Mouse (Mus musculus): ENCODE results near the gene Foxp1. TPM values are rescaled to one million over a fixed set of nuclear protein-coding genes. Genes with fewer than 3 reads are reported as not detected.
A peak's percentile ranks its signal among the peaks of the same experiment; 100 is the strongest.

Gene Foxp1
- 100 to 1,000 TPM; 132 to 157 TPM for total RNA-seq (2021)

DNA sequence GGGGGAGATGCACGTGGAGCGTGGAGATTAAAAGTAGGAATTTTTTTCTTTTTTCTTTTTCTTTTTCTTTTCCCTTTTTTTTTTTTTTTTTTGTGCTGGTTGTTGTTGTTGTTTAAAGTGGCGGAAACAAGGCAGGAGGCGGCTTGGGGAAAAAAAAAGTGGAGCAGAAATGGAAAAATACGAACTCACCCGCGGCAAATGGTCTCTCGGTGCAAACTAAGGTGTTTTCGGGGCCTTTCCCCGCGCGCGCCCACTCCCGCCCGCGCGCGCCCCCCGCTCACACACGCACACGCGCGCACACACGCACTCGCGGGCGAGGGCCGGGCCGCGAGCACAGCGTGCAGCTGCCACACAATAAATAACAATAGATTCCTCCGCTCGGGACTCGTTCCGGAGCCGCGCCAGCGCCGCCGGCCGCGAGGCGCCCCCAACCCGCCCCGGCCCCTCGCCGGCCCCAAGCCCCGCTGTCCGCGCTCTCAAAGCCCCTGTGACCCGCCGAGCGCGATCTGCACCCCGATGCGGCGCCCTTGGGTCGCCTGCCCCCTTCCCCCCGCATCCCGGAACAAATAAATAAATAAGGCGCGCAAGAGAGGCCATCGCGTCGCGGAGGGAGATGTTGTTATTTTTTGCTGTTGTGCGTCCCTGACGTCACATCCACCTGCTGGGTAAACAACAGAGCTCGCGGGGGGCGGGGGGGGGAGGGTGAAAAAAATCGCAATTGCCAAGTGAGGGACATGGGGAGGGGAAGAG lies at the start of gene Foxp1:
TSS of gene Foxp1 (minus strand) at position 363 of the 750 bp plus-strand sequence.
- intact Hi-C loops (cut with DNase I), result loop anchor here (2.0 to 5.0 kb wide), 7 partner anchors 38 to 1415 kb away; no protein-coding TSS in a partner anchor

DNA sequence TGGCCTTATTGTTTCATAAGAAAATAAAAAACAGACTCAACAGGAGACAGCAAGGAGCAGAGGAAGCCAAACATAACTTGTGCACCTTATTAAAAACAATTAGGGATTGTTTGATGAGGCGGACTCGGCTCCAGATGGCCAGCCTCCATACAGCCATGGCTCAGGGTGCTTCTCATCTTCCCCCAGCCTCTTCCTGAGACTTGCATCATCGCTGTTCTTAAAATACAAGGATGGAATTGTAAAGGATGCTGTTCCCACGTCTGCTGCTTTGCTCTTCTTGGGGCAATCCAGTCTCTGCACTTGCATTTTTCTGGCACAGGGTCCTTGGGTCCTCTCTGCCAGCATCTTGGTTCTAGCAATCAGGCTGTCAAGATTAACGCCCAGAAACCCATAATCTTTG lies 49.5 kb upstream of the Foxp1 start:
- peak in 1 of 2 experiments; percentile 66 for DNase-seq (ENCODE audit: low spot score in 2 of 2)
- intact Hi-C loops (cut with DNase I), result no loop called here

More for the DNA sequence above, at the start of gene Foxp1:
- DNase-seq (ENCODE audit: low spot score in 2 of 2), result peak; percentile 48 to 75

DNA sequence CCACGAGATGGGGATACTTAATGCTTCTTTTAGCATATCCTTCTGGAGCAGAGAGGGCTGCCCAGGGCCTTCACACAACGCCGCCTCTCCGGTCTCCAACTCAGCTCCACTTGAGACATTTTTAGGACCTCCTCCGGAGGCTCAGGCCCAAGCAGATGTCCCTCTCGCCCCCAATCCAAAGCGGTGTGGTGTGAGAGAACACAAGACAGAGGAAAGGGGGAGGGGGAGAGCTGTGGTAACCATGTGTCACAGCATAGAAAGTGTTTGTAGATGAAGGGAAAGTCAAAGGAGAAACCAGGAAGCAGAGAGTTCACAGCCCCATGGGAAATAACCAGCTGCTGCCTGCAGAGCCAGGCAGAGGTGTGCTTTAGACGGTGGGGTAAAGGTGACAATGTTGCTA lies 44.4 kb upstream of the Foxp1 start:
- intact Hi-C loops (cut with DNase I), result no loop called here
- DNase-seq (ENCODE audit: low spot score in 2 of 2), result peak; percentile 18 to 89

DNA sequence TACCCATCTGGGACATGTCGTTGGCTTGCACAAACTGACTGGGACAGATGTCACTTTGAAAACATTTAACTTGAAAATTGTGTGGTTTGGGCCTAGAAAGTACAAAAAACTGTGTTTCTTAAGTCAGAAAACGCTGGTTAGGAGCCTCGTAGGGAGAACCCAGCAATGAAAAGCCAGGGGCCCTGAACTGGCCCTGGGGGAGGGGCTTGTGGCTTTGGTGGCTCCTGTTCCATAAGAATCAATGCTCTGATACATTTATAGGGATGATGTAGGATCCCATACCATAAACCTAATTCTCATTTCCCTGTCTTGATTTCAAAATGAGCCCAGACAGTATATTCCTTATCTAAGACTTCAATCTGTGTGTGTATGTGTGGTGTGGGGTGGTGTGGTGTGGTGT lies 42.2 kb upstream of the Foxp1 start:
- no peak for DNase-seq (ENCODE audit: low spot score in 2 of 2)

DNA sequence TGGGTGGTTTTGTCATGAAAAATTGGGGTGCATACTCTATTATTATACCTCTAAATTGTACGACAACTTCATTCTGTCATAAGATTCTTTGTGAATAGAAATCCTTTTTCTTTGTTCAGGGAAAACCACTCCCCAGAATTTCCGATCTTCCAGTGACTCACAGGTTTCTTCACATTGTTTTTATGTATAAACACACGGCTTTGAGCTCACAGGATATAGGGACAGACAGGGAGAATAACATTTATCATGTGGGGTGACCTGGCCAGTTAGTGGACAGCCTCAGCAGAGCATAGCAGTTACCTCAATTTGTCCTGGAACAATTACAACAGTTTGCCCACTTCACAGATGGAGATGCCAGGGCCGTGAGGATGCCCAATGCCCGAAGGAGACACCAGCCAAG lies 34.4 kb upstream of the Foxp1 start:
- DNase-seq (ENCODE audit: low spot score in 2 of 2), result no peak
- intact Hi-C loops (cut with DNase I), result no loop called here

More for the DNA sequence above, 42.2 kb upstream of the Foxp1 start:
- intact Hi-C loops (cut with DNase I), result no loop called here

DNA sequence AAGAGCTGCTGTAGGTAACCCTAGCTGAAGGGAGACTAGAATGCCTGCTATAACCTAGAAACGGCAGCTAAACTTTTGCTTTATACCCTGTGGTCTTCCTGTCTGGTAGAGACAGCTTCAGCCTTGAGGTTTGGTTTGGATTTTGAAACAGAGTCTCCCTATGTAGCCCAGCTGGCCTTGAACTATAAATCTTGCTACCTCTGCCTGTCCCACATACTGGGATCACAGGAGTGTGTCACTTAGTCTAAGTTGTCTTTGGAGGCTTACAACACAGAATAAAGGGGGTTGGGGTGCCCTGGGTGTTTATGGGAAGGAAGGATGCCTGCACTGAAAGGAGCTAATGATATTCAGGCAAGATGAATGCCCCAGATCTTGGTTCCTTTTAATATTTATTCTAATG lies 30.3 kb upstream of the Foxp1 start:
- intact Hi-C loops (cut with DNase I), result no loop called here

DNA sequence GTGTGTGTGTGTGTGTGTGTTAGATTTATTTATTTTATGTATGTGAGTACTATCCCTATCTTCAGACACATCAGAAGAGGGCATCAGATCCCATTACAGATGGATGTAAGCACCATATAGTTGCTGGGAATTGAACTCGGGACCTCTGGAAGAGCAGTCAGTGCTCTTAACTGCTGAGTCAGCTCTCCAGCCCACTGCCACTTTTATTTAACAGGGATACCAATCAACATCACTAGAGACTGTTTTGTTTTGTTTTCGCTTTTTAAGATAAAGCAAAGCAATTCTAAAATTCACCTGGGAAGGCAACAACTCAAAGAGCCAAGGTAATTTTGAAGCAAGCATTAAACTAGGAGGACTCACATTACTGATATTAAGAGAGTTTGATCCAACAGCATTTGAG lies 23.9 kb upstream of the Foxp1 start:
- intact Hi-C loops (cut with DNase I), result no loop called here
- DNase-seq (ENCODE audit: low spot score in 2 of 2), result no peak

More for the DNA sequence above, 30.3 kb upstream of the Foxp1 start:
- DNase-seq (ENCODE audit: low spot score in 2 of 2), result no peak

DNA sequence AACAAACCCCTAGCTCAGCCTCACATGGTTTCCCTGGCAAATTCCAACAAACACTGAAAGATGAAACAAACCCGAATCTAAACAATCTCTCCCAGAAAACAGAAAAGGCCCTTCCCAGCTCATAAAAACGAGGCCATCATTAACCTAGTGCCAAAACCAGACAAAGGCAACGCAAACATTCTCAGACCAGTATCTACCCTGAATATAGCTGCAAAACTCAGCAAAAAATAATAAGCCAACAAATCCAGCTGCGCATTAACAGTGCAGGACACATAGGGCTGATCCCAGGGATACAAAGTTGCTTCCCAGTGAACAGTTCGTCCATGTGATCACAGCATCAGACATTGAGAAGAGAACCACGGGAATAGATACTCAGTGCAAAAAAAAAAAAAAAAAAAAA lies 22.9 kb upstream of the Foxp1 start:
- intact Hi-C loops (cut with DNase I), result no loop called here
- DNase-seq (ENCODE audit: low spot score in 2 of 2), result no peak

DNA sequence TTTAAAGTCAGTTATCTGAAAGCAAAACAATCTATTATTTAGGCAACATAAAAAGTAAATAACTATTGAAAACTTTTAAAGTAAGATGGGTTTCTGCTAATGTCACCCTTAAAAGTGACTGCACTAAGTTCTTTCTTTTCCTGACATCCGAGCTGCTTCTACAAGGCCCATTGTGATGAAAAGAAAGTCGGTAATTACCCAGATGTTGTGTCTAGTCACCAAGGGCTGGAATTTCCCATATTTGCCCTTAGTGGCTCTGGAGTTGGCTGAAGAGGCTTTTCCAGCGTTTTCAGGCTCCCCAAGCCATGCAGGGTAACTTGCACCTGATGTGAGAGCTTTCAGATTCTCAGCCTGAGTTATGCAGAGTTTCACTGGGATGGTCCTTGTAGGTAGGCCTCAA lies 18.6 kb upstream of the Foxp1 start:
- DNase-seq (ENCODE audit: low spot score in 2 of 2), result no peak
- intact Hi-C loops (cut with DNase I), result no loop called here

DNA sequence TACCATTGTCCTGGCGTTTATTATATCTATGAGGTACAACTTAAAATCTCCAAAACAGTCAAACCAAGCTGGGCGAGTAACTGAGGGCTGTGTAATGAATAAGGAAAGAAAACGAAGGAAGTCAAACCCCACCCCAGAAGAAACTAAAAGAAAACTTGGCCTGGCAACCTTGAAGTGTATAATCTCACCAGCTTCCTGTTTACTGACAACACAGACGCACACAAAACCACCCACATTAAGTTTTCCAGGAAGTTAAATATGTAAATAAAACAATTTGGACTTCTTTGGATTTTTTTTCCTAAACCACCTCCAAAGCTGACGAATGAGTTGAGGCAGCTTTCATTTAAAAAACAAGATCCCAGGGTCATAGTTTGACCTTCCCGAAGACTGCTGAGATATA lies 18.1 kb upstream of the Foxp1 start:
- DNase-seq (ENCODE audit: low spot score in 2 of 2), result no peak
- intact Hi-C loops (cut with DNase I), result no loop called here

DNA sequence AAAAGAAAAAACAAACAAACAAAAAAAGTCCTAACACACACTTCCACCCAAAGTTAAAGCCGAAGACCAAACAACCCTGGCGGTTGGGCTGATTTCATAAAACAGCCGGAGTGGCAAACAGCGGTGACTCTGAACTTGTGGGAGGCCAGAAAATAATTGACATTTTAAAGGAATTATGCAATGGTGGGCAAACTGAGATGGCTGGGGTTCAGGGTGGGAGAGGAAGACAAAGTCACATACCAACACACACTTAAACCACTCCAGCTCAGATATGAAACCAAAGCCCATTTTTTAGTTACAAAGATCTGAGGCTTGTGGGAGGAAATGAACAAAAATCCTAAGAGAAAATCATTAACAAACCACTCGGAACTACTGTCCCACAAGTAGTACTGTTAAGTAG lies 17.6 kb upstream of the Foxp1 start:
- intact Hi-C loops (cut with DNase I), result no loop called here
- no peak for DNase-seq (ENCODE audit: low spot score in 2 of 2)

DNA sequence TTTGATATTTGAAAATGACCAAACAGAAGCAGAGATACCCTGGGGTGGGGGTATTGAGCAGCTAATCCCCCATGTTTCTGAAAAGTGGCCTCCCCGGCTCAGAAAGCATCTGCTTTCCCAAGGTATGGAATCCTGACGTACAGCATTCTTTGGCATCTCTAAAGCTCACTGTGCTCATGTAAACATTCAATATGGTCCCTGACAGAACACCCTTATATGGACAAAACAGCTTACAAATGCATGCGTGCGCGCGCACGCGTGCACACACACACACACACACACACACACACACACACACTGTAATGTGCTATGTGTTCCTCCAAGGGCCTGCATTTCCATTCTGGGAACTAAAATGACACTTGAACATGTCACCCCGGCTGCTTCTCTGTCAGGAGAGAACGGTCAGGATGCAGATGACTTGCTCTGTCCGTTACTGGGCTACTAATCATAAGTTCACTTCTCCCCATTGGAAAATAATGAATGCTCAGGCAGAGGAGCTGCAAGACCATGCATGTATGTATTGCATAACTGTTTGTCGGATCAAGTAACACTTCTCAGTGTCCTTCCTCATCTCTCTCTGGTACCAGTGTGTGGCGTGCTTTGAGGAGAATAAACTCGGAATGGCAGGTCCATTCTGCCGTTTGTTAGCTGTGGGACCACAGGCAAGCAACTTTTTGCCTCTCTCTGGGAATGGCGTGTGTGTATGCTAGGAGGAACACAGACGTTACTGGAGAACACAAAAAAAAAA lies 15.8 kb upstream of the Foxp1 start:
- no peak for DNase-seq (ENCODE audit: low spot score in 2 of 2)
- intact Hi-C loops (cut with DNase I), result no loop called here

DNA sequence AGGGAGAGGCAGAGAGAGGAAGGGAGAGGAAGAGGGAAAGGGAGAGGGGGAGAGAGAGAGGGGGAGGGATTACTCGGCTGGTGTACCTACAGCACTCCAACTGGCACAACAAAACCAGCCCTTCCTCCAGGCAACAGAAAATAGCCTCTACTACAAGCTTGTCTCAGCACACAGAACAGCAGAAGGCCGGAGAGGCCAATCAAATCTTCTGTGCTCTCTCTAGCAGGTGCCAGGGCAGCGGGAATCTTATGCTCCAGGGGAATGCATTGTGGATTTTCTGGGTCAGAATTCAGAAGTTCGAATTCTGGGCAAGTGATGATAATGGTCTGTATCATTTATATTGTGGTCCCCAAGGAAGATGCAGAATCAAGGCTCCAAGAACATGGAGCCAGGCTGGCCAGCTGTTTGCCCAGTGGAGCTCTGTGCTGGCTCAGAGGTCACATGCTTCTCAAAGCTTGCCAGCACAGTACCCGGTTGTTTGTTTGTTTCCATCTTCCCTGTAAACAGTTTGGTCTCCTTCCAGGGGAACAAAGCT lies 11.8 kb upstream of the Foxp1 start:
- DNase-seq (ENCODE audit: low spot score in 2 of 2), result no peak
- intact Hi-C loops (cut with DNase I), result no loop called here

DNA sequence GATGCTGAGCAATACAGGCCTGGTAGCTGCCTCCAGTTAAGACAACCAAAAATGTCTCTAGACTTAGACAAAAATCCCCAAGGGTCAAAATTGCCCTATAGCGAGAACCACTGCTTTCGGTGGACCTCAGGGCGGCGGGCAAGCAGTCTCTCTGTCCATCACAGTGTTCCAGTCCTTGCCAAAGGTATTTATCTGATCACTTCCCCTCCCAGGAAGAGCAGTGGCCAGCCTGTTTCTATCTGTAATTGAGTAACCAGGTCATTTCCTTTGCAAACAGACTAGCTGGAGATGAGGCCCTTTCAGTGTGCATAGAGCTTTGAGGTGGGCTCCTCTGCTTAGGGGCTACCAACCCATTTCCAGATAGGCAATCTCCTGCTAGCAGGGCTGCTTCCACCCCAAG lies 9.9 kb upstream of the Foxp1 start:
- no peak for DNase-seq (ENCODE audit: low spot score in 2 of 2)
- intact Hi-C loops (cut with DNase I), result no loop called here

DNA sequence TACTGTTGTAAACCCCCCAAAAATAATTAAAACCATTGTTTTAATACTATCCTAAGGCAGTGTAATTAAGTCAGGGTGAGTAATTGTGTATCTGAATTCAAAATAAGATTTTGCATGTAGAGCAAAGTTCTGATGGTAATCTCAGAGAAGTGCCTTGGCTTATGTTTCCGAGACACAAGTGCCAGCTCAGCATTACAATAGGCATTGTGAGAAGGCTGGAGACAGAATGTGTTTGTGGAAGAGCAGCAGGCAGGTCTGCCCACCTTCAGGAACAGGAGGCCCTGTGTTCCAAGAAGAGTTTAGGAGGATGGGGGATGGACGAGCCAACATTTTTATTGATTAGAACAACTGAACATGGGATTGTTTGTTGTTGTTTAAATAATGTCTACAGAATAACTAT lies 6.5 kb upstream of the Foxp1 start:
- intact Hi-C loops (cut with DNase I), result no loop called here
- no peak for DNase-seq (ENCODE audit: low spot score in 2 of 2)

DNA sequence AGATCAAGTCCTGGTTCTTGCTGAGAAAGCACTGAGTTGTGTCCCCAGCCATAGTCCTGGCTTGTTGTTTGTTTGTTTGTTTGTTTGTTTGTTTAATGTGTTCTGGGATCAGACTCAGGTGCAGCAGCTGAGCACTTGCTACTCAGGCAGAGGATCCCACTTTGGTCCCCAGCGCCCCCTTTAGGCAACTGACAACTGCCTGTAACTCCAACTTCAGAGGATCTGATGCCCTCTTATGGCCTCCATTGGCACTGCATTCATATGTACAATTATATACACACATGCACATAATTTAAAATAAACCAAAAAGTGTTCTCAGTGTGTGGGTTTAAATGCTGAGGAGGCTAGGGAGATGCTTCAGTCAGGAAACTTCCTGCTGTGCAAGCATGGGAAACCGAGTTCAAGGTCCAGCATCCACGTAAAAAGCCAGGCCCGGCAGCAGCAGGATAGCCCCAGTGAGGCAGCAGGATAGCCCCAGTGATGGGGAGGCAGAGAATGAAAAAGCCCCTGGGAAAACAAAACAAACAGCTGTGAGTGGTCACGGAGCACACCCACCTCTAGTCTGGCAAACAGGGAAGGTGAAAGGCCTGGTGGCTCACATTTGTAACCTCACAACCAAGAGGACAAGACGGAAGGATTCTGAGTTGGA lies 5.1 kb upstream of the Foxp1 start:
- intact Hi-C loops (cut with DNase I), result no loop called here

DNA sequence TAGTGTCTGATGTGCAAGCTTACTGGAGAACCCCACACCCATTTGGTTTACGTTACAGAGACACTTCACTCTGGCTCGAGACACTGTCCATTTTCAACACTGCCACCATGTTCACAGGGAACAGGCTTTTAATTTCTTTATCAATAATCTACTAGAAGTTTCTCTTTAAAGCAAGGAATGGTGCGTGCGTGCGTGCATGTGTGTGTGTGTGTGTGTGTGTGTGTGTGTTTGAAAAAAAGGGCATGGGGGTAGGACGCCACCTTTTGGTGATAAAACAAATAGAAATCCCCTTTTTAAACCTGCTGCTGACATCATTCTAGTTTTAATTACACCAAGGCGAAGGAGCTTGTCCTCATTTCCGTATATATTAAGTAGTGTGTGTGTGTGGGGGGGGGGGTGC lies 2.8 kb upstream of the Foxp1 start:
- intact Hi-C loops (cut with DNase I), result no loop called here
- peak in 1 of 2 experiments; percentile 23 for DNase-seq (ENCODE audit: low spot score in 2 of 2)

More for the DNA sequence above, 5.1 kb upstream of the Foxp1 start:
- no peak for DNase-seq (ENCODE audit: low spot score in 2 of 2)

DNA sequence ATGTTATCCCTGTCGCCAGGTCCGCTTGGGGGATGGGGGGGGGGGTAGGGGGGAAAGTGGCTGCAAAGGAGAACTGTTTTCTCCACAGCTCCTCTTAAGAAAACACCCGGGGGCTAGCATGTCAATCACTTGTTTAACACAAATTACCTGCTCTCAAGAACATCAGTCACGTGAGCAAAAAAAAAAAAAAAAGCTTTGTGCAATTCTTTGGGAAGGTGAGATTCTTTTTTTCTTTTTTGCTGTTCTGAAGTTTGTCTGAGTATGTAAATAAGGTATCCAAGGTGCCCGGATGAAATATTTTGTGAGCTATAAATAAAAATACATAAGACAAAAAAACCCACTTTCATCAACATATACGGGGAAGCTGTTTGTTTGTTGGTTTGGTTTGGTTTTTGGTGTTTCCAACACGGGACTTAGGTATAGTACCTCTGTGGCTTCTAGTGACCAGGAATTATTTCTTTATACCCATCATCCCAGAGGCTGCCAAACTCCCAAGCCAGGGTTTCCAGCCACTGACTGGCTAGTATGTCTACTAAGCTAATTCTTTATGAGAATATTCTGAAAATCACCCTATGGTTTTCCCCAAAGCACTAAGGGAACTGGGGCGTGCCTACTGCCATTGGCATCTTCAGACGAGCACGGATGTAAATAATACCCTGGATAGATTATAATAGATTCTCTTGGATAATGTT lies 1.3 kb upstream of the Foxp1 start:
- intact Hi-C loops (cut with DNase I), result loop anchor here (2.0 to 5.0 kb wide), 7 partner anchors 39 to 1417 kb away; no protein-coding TSS in a partner anchor

DNA sequence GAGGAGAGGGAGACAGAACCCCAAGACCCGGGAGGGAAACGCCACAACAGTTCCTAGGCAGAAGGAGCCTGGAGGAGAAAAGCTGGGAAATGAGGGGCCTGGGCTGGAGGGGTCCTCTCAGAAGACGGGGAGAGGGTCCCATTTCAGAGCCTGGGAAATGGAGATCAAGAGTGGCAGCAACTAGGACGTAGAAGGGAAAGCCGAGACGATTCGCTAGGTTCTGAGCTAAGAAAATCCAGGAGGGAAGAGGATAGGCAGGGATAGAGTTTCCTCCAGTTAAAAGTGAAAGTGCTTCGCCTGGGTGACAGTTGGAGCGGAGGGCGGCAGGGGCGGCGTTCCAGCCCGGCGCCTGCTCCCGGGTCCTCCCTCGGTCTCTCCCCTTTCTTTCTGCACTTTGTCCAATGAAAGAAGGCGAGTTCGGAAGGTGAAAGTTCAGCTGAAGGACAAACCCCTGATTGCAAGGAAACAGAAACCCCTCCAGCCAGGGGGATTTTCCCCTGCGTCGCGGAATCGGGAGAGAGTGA lies 650 bp upstream of the Foxp1 start:
- peak; percentile 68 to 82 for DNase-seq (ENCODE audit: low spot score in 2 of 2)
- intact Hi-C loops (cut with DNase I), result loop anchor here (2.0 to 5.0 kb wide), 7 partner anchors 38 to 1416 kb away; no protein-coding TSS in a partner anchor

More for the DNA sequence above, 1.3 kb upstream of the Foxp1 start:
- no peak for DNase-seq (ENCODE audit: low spot score in 2 of 2)

All from left cerebral cortex, postnatal 25 days (tissue).